Mouse (Mus musculus) cerebellum, postnatal 10 days (tissue): ENCODE measurements around the gene Cnot1.
A peak's percentile ranks its signal among the peaks of the same experiment; 100 is the strongest.
"Not testable (repeated sequence)": the region's sequence is repeated elsewhere in the genome, so short reads cannot be mapped to it uniquely, and the experiment has no call there.

Source experiments
- DNase-seq, 2 experiments: peaks; one replicate each; pipeline ENCODE4 v3.0.0; 2021; ENCODE audit warnings: mixed read lengths in 2 of 2

Cnot1 gene

GRCm38 (mm10) chr8:95816044-95816708, 8.9 kb upstream of the Cnot1 start:
- DNase-seq, result no peak

GRCm38 (mm10) chr8:95810184-95810591, 2.9 kb upstream of the Cnot1 start:
- no peak for DNase-seq

GRCm38 (mm10) chr8:95809116-95809515, 1.9 kb upstream of the Cnot1 start:
- no peak for DNase-seq

GRCm38 (mm10) chr8:95808631-95809030, 1.4 kb upstream of the Cnot1 start:
- no peak for DNase-seq

GRCm38 (mm10) chr8:95807861-95808260, 597 bp upstream of the Cnot1 start:
- DNase-seq, result peak; percentile 93 to 95

- DNase-seq, result no peak
Observed at GRCm38 (mm10) chr8:95806461-95807191, 638 bp downstream of the Cnot1 start.

GRCm38 (mm10) chr8:95805482-95805881, 1.8 kb downstream of the Cnot1 start:
- no peak for DNase-seq

GRCm38 (mm10) chr8:95802231-95802630, 5.0 kb downstream of the Cnot1 start:
- DNase-seq, result no peak

GRCm38 (mm10) chr8:95801476-95802064, 5.7 kb downstream of the Cnot1 start:
- no peak for DNase-seq

GRCm38 (mm10) chr8:95800353-95800752, 6.9 kb downstream of the Cnot1 start:
- no peak for DNase-seq

- DNase-seq, result no peak
Observed at GRCm38 (mm10) chr8:95799891-95800290, 7.4 kb downstream of the Cnot1 start.

GRCm38 (mm10) chr8:95799117-95799516, 8.1 kb downstream of the Cnot1 start:
- no peak for DNase-seq

GRCm38 (mm10) chr8:95795333-95796061, 11.8 kb downstream of the Cnot1 start:
- not testable (repeated sequence) for DNase-seq

- no peak for DNase-seq
Observed at GRCm38 (mm10) chr8:95785591-95785990, 21.7 kb downstream of the Cnot1 start.

- no peak for DNase-seq
Observed at GRCm38 (mm10) chr8:95782628-95783027, 24.6 kb downstream of the Cnot1 start.

- DNase-seq, result no peak
Observed at GRCm38 (mm10) chr8:95781775-95782174, 25.5 kb downstream of the Cnot1 start.

GRCm38 (mm10) chr8:95781085-95781484, 26.2 kb downstream of the Cnot1 start:
- no peak for DNase-seq

- DNase-seq, result no peak
Observed at GRCm38 (mm10) chr8:95764133-95764532, 43.1 kb downstream of the Cnot1 start.

GRCm38 (mm10) chr8:95760323-95760722, 46.9 kb downstream of the Cnot1 start:
- DNase-seq, result no peak

- DNase-seq, result no peak
Observed at GRCm38 (mm10) chr8:95751924-95752323, 55.3 kb downstream of the Cnot1 start.

GRCm38 (mm10) chr8:95748028-95748427, 59.2 kb downstream of the Cnot1 start:
- no peak for DNase-seq

GRCm38 (mm10) chr8:95741732-95742131, 65.5 kb downstream of the Cnot1 start:
- no peak for DNase-seq

GRCm38 (mm10) chr8:95738596-95738995, 68.7 kb downstream of the Cnot1 start:
- peak in 1 of 2 experiments; percentile 25 for DNase-seq
